Mouse (Mus musculus): Measurements from ENCODE around the gene Pgs1.

Pgs1 gene

DNA sequence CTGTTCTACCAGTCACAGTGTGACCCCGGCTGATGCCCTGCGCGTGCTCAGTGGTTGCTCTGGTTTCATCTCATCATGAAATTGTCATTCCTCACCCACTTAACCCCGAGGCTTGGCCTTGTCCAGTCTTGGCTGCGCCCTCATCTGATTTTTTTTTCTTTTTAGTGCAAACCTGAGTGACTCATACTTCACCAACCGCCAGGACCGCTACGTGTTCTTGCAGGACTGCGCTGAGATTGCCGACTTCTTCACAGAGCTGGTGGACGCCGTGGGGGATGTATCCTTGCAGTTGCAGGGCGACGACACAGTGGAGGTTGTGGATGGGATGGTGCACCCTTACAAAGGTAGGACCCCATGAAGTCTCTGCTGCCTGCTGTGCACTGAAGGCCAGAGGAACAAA is 17.1 kb downstream of the Pgs1 start:
- no peak for DNase-seq (ENCODE audit: low spot score)

GRCm38 (mm10) chr11:118003718-118004117 is 17.6 kb downstream of the Pgs1 start:
- no peak for DNase-seq (ENCODE audit: low spot score)

- no peak for DNase-seq (ENCODE audit: low spot score)
These were observed 18.1 kb downstream of the Pgs1 start for GRCm38 (mm10) chr11:118004217-118004616.

DNA sequence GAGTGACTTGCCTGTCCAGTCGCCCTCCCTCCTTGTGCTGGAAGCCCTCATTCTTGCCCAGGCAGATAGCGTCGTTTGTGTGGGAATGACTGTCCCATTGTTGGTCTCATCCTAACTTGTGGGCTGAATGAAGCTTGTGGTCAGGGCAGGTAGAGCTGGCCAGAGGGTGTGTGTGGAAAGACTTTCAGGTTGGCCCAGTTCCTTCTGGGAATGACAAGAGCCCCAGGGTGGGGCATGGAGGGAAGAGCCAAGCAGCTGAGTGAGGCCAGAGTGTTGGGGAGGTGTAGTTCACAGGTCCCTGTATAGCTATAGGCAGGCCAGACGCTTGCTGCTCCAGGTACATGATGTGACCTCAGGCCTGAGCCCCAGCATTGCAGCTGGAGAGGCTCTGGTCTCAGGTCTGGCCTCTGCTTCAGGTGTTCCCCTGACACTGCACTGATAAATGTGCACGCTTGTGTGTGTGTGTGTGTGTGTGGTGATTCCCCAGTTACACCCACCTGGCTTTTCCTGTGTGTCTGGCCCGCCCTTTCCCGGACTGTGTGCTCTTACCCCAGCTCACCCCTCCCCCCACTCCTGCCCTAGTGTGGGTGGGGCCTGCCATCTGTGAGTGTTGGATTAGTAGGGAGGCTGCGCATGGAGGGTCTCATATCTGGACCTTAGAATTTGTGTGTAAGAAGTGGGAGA is 21.5 kb downstream of the Pgs1 start:
- no peak for DNase-seq (ENCODE audit: low spot score)

DNA sequence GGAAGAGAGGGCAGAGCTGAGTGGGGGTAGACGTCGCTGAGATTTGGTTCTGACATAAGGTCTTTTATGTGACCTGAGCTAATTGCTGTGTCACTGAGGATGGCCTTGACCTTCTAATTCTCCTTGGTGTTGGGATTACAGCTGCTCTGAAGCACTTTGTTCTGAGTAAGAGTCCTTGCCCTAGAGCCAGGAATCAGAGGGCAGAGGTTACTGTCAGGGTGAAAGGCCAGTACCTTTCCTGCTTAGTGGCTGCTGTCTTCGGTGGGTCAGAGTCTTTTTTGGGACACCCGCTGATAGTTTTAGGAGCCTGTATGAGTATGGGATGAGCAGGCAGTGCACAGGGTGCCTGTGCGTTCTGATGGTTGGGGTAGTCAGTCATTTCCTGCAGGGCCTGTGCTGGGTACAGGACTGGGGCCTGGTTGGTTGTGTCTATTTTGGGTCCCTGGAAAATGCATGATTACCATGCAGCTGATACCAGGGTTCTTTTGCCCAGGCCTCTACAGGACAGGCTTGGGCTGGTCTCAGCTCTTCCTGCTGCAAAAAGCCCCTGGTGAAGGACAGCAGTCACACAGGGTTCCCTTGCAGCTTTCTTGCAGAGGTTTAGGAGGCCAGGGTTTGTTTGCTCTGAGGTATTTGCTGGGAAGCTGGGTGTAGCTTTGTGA is 22.2 kb downstream of the Pgs1 start:
- no peak for DNase-seq (ENCODE audit: low spot score)

DNA sequence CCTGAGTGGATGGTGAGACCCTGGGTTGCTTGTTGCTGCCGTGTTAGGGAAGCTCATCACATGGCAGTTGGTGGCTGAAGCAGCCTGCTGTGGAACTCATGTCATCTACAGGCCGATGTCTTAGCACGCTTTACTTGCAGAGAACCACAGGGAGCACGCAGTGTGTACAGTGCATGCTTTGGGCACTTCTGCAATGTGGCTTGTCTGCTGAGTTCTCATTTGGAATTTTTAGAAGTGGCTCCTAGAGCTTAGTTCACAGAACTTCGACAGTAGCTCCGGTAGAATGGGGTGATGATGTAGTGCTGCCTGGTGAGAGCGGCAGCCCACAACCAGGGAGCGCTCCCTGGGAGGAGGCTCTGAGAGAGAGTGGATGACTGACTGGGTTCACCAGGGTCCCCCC is 22.8 kb downstream of the Pgs1 start:
- no peak for DNase-seq (ENCODE audit: low spot score)

DNA sequence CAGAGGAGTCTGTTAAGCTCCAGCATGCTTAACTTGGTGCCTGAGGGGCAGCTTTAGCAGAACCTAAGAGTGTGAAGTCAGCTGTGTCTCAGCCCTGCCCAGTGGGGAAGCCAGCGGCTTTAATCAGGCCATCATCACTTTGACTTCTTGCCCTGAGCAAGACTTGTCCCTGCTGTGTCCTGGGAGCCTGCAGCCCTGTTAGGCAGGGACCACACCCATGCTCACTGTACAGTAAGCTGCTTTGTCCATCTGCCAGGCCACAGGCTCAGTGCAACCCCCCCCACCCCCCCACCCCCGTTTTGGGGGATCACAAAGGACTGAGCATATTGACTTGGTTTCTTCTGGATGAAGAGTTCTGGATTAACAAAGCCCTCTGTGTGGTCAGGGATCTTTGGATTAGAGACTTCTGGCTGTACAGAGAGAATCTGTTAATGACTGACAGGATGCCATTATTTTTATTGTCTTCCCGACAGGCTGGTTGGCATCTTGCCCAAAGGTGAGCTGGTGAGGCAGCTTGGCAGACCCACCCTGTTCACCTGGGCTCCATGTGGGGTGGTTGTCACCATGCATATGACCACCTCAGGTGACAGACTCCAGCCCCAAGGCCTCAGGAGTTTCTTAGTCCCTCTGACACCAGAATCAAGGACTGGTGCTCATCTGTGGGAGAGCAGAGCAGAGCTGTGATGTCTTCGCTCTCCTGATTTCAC is 23.9 kb downstream of the Pgs1 start:
- no peak for DNase-seq (ENCODE audit: low spot score)

DNA sequence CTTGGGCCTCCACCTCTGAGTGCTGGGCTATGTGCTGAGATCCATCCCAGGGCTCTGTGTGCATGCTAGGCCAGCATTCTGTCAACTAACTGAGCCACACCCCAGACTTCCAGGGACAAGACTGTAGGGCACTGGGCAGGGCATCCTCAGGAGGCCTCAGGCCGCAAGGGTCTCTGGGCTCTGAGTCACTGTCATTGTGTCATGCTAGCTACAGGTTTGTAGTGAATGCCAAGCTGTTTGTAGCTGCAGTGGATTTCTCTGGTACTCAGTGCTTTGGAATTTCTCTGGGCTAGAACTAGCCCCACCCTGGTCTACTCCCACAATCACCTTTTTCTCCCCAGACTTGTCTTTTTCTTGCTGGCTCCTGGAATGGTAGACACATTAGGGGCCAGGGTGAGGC is 26.5 kb downstream of the Pgs1 start:
- DNase-seq (ENCODE audit: low spot score) = no peak

- DNase-seq (ENCODE audit: low spot score) = no peak
These were observed 27.2 kb downstream of the Pgs1 start for GRCm38 (mm10) chr11:118013339-118013738.

DNA sequence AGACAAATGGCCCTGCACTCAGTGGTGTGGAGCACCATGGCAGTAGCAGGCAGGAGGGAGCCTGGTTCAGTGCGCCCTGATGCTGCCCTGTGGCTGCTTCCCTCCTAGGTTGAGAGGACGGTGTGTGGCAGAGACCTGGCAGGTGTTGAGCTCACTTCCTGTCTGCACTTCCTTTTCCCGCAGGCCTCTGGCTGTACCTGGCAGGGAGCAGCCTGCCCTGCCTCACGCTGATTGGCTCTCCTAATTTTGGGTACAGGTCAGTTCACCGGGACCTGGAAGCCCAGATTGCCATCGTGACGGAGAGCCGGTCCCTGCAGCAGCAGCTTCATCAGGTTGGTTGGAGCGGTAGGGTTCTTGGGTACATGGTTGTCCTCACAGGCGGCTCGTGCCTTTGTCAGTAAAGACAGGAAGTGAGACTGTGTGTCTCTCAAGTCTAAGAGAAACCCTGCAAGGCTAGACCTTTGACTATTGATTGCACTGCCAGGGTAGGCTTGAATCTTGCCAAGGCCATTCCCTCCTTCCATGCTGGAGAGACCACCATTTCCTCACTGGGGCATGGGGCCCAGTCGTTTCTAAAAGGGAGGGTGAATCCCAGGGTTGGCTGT is 28.4 kb downstream of the Pgs1 start:
- DNase-seq (ENCODE audit: low spot score) = no peak

DNA sequence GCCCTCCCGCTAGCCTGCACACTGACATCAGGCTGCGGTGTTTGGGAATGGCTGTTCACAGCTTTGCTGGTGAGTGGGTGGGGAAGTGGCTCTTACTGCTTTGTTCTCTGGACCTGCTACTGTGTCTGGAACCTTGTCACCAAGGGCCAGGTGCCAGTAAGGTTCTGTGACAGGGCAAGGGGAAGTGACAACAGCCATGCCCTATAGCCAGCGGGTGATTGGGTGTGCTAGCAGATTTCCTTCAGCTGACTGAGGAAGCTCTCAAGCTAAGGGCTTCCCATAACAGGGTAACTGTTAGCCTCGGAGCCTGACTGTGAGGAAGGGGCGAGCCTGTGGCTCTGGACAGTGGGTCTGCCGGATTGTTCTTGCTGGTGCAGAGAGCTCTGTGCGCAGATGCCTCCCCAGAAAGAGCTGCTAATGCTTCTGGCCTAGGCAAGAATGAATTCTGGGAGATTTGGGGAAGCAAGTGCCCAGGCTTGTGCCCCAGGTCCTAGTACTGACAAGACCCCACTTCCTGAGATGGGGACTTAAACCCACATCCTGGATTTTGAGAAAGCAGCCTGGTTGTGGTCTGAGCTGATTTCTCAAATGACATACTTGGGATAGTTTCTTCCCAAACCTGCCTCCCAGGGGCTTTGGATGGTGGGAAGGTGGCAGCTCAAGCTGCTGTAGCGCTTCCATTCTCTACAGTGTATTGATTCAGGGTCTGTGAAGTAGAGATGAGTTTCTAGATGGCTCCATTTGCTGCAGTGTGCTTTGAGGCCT is 29.5 kb downstream of the Pgs1 start:
- no peak for DNase-seq (ENCODE audit: low spot score)

DNA sequence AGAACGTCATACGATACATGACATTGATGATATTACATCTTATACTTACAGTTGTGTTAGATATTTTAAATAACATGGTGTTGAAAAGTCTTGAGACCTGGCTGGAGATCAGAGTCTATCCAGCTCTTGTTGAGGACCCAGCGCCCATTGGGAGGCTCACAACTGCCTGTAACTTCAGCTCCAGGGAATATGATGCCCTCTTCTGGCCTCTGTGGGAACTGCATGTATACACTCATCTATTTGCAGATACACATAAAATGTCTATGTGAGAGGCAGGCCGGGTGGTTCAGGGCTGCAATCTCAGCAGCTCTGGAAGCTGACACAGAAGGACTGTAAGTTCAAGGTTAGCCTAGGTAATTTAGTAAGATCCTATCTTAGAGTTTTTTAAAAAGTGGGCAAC is 32.2 kb downstream of the Pgs1 start:
- no peak for DNase-seq (ENCODE audit: low spot score)

- no peak for DNase-seq (ENCODE audit: low spot score)
These were observed 35.7 kb downstream of the Pgs1 start for GRCm38 (mm10) chr11:118021806-118022205.

DNA sequence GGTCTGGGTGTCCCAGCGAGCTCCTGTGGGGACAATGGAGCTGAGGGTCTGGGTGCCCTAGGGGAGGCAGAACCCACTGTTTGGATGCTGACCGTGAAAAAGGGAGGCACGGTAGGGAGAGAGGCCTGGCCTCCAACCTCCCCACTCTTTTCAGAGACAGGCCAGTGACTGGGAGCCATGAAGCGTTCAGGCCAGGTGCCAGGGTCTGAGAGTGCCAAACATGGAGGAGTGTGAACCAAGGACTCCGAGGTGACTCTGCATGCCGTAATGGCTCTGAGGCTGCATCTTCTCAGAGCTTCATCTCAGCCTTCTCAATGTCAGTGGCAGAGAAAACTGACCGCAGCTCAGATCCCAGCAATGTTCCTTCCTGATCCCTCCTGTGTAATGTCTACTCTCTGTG is 37.4 kb downstream of the Pgs1 start:
- DNase-seq (ENCODE audit: low spot score) = no peak

- no peak for DNase-seq (ENCODE audit: low spot score)
These were observed 38.0 kb downstream of the Pgs1 start for GRCm38 (mm10) chr11:118024111-118024510.

DNA sequence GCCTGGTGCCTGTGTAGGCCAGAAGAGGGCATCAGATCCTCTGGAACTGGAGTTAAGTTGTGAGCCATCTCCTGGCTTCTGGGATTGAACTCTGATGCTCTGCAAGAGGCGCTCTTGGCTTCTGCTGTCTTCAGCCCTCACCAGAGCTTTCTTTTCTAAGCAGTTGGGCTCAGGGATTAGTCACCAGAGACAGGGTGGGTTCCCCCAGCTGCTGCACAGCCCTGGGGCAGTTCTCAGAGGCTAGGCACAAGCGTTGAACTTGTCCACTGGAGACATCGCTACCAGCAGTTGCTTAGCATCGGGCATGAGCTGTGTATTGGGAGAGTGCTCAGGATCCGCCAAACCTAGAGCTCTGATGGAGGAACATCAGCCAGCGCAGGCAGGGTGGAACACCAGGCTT is 43.1 kb downstream of the Pgs1 start:
- no peak for DNase-seq (ENCODE audit: low spot score)

DNA sequence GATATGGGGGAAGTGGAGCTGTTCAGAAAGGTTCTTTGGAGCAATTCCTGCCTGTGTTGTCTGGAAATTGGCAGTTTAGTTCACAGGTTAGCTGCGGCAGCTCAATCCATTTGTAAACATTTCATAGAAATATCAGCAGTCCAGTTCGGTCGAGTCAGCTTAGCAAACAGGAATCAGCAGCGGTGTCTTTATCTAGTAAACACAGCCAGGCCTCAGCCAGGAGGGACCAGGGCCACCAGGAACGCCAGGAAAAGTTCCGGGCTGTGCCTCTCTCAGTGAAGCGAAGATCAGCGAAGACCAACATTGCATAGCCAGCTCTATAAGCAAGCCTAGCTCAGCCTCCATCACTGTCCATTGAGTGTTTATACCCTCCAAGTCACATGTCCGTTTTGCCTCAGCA is 45.0 kb downstream of the Pgs1 start:
- DNase-seq (ENCODE audit: low spot score) = no peak

GRCm38 (mm10) chr11:118034395-118034794 is 48.3 kb downstream of the Pgs1 start:
- DNase-seq (ENCODE audit: low spot score) = no peak

DNA sequence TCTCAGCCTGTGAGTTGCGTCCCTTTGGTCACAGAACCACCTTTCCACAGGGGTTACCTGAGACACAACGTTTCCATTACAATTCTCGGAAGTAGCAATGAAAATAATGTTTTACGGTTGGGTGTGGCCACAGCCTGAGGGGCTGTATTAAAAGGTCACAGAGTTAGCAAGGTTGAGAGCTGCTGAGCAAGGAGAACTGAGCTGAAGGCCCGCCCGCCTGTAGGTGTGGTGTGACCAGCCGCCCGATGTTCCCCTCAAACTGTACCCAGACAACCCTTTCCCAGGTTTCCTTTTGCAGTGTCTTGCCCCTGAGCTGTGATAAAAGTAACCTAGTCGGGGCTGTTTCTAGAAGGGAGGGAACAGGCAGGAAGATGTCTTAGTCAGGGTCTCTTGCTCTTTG is 49.0 kb downstream of the Pgs1 start:
- DNase-seq (ENCODE audit: low spot score) = no peak

GRCm38 (mm10) chr11:118042791-118043190 is 56.7 kb downstream of the Pgs1 start:
- DNase-seq (ENCODE audit: low spot score) = no peak

GRCm38 (mm10) chr11:118043293-118043907 is 57.3 kb downstream of the Pgs1 start:
- no peak for DNase-seq (ENCODE audit: low spot score)

DNA sequence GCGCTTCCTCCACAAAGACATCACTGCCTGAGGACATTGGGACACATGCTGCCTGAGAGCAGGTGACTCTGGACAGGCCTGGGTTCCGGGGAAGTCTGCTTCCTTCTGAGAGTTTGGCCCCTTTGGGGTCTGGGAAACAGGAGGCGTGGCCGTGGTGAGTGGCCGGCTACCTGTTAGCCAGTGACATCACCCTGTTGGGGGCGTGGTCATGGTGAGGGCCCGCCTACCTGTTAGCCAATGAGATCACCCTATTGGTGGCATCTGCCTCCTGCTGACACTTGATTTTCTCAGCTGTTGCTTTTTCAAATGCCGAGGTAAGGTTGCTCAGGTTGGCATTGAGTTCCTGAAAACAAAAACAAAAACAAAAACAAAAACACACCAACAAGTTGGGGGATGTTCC is 63.5 kb downstream of the Pgs1 start:
- DNase-seq (ENCODE audit: low spot score) = no peak
